Mouse (Mus musculus) urinary bladder, adult 2 months (tissue): Measurements from ENCODE around the gene Lrrc66. TPM values are rescaled to one million over a fixed set of nuclear protein-coding genes. Genes with fewer than 3 reads are reported as not detected.

Experiments used
- DNase-seq: peaks from one replicate; pipeline ENCODE4 v3.0.0; 2022; ENCODE audit warnings: low spot score
- polyA plus RNA-seq: library from polyadenylated mRNA; depleted of rRNA; stranded (reverse); fragments of >200 nt; gene quantifications from 2 replicates; pipeline ENCODE4 v1.2.3, GENCODE M21; 2012; rRNA removed

Gene Lrrc66
- polyA plus RNA-seq: 0.10 and 0.19 TPM in 2 replicates

- no peak for DNase-seq
Observed at GRCm38 (mm10) chr5:73632291-73632690, at the start of gene Lrrc66. Lrrc66 (minus strand) TSS chr5:73632526.

GRCm38 (mm10) chr5:73676626-73677025 lies 44.3 kb upstream of the Lrrc66 start:
- no peak for DNase-seq

- no peak for DNase-seq
Observed at GRCm38 (mm10) chr5:73675604-73676003, 43.3 kb upstream of the Lrrc66 start.

GRCm38 (mm10) chr5:73669386-73669785 lies 37.1 kb upstream of the Lrrc66 start:
- no peak for DNase-seq

GRCm38 (mm10) chr5:73667877-73668276 lies 35.6 kb upstream of the Lrrc66 start:
- no peak for DNase-seq

- no peak for DNase-seq
Observed at GRCm38 (mm10) chr5:73666695-73667094, 34.4 kb upstream of the Lrrc66 start.

- no peak for DNase-seq
Observed at GRCm38 (mm10) chr5:73651855-73652201, 19.5 kb upstream of the Lrrc66 start.

- no peak for DNase-seq
Observed at GRCm38 (mm10) chr5:73651061-73651854, 18.9 kb upstream of the Lrrc66 start, which contains the start of gene Spata18. Spata18 (plus strand) TSS chr5:73651379.

GRCm38 (mm10) chr5:73650365-73650964 lies 18.1 kb upstream of the Lrrc66 start:
- DNase-seq: no peak

- peak; percentile 70 for DNase-seq
Observed at GRCm38 (mm10) chr5:73647261-73647900, 15.1 kb upstream of the Lrrc66 start, which contains the start of gene Sgcb. Sgcb (minus strand) TSS chr5:73647790.

- DNase-seq: no peak
Observed at GRCm38 (mm10) chr5:73642091-73642490, 9.8 kb upstream of the Lrrc66 start.

- DNase-seq: no peak
Observed at GRCm38 (mm10) chr5:73641058-73641457, 8.7 kb upstream of the Lrrc66 start.

- no peak for DNase-seq
Observed at GRCm38 (mm10) chr5:73637337-73638107, 5.2 kb upstream of the Lrrc66 start.

- DNase-seq: peak; percentile 39
Observed at GRCm38 (mm10) chr5:73633141-73633540, 815 bp upstream of the Lrrc66 start.

GRCm38 (mm10) chr5:73631001-73631558 lies 1.2 kb downstream of the Lrrc66 start:
- DNase-seq: no peak

GRCm38 (mm10) chr5:73630141-73630540 lies 2.2 kb downstream of the Lrrc66 start:
- no peak for DNase-seq

GRCm38 (mm10) chr5:73627991-73628390 lies 4.3 kb downstream of the Lrrc66 start:
- DNase-seq: no peak

GRCm38 (mm10) chr5:73627559-73627958 lies 4.8 kb downstream of the Lrrc66 start:
- DNase-seq: no peak

GRCm38 (mm10) chr5:73626842-73627241 lies 5.5 kb downstream of the Lrrc66 start:
- DNase-seq: no peak

GRCm38 (mm10) chr5:73625505-73625904 lies 6.8 kb downstream of the Lrrc66 start:
- DNase-seq: no peak

- no peak for DNase-seq
Observed at GRCm38 (mm10) chr5:73618969-73619368, 13.4 kb downstream of the Lrrc66 start.

GRCm38 (mm10) chr5:73615211-73615610 lies 17.1 kb downstream of the Lrrc66 start:
- DNase-seq: no peak
